Mouse (Mus musculus) inflammation-experienced regulatory T-cells, adult 6 months (primary cell): ENCODE results near the gene Fam104a. TPM values are rescaled to one million over a fixed set of nuclear protein-coding genes. Genes with fewer than 3 reads are reported as not detected.

ENCODE experiments used
- ATAC-seq: one replicate; pipeline ENCODE4 v1.8.0; 2017
- polyA plus RNA-seq, 3 experiments: library from polyadenylated mRNA; unstranded; fragments of 100-300 nt; shearing (Covaris generic); gene quantifications; one replicate each; pipeline ENCODE4 v1.2.1; 2017

Gene Fam104a
- polyA plus RNA-seq, result 10 to 100 TPM; 11.5 to 20.2 (median 17.3) TPM

- ATAC-seq, result peak; percentile 89
Observed at GRCm38 (mm10) chr11:113683957-113684706, at the start of gene Fam104a, which contains the start of gene D11Wsu47e. Fam104a (minus strand) TSS chr11:113684155. D11Wsu47e (plus strand) TSS chr11:113684412.

GRCm38 (mm10) chr11:113731945-113732612 is 48.1 kb upstream of the Fam104a start:
- no peak for ATAC-seq

- no peak for ATAC-seq
Observed at GRCm38 (mm10) chr11:113730879-113731278, 46.9 kb upstream of the Fam104a start.

GRCm38 (mm10) chr11:113729917-113730316 is 46.0 kb upstream of the Fam104a start:
- ATAC-seq, result no peak

- ATAC-seq, result no peak
Observed at GRCm38 (mm10) chr11:113729239-113729638, 45.3 kb upstream of the Fam104a start.

GRCm38 (mm10) chr11:113727992-113728391 is 44.0 kb upstream of the Fam104a start:
- ATAC-seq, result no peak

- ATAC-seq, result no peak
Observed at GRCm38 (mm10) chr11:113726994-113727888, 43.3 kb upstream of the Fam104a start.

- ATAC-seq, result no peak
Observed at GRCm38 (mm10) chr11:113725235-113726048, 41.5 kb upstream of the Fam104a start.

GRCm38 (mm10) chr11:113722405-113723090 is 38.6 kb upstream of the Fam104a start:
- ATAC-seq, result no peak

- no peak for ATAC-seq
Observed at GRCm38 (mm10) chr11:113717767-113718424, 33.9 kb upstream of the Fam104a start.

- no peak for ATAC-seq
Observed at GRCm38 (mm10) chr11:113716132-113716531, 32.2 kb upstream of the Fam104a start.

GRCm38 (mm10) chr11:113715078-113715674 is 31.2 kb upstream of the Fam104a start:
- no peak for ATAC-seq

GRCm38 (mm10) chr11:113711061-113711460 is 27.1 kb upstream of the Fam104a start:
- ATAC-seq, result no peak

- no peak for ATAC-seq
Observed at GRCm38 (mm10) chr11:113710257-113710777, 26.4 kb upstream of the Fam104a start.

GRCm38 (mm10) chr11:113709731-113710256 is 25.8 kb upstream of the Fam104a start, which contains the start of gene Cpsf4l:
Cpsf4l (minus strand) TSS chr11:113710017.
- ATAC-seq, result no peak

- ATAC-seq, result no peak
Observed at GRCm38 (mm10) chr11:113709272-113709671, 25.3 kb upstream of the Fam104a start.

GRCm38 (mm10) chr11:113708629-113709213 is 24.8 kb upstream of the Fam104a start:
- ATAC-seq, result no peak

GRCm38 (mm10) chr11:113705966-113706652 is 22.2 kb upstream of the Fam104a start:
- no peak for ATAC-seq

- ATAC-seq, result peak; percentile 69
Observed at GRCm38 (mm10) chr11:113703758-113704157, 19.8 kb upstream of the Fam104a start.
